Mouse (Mus musculus) heart, postnatal 0 days (tissue): Measurements from ENCODE around the gene Igsf3. TPM values are rescaled to one million over a fixed set of nuclear protein-coding genes. Genes with fewer than 3 reads are reported as not detected.

Experiments
- ATAC-seq: fragments of 200-750 bp; cut with Nextera tagmentation; 2 replicates; pipeline ENCODE4 v1.8.0; 2017; ENCODE audit warnings: low read depth, moderate number of reproducible peaks, moderate library complexity; ENCODE audit not compliant: insufficient read depth
- DNase-seq: peaks from one replicate; pipeline ENCODE4 v3.0.0-alpha.2; 2016; ENCODE audit warnings: low spot score
- H3K27ac ChIP-seq: fragments of 300-500 bp; sonication (generic); 2 replicates; pipeline ENCODE4 v1.5.1; 2014; ENCODE audit warnings: low read depth, mild to moderate bottlenecking
- H3K27me3 ChIP-seq: fragments of 300-500 bp; sonication (generic); 2 replicates; pipeline ENCODE4 v1.6.1; 2014; ENCODE audit warnings: low read length, mixed read lengths; ENCODE audit not compliant: control insufficient read depth, insufficient read depth
- H3K36me3 ChIP-seq: fragments of 300-500 bp; sonication (generic); replicated peaks from 2 replicates; pipeline ENCODE4 v1.6.1; 2014; ENCODE audit warnings: low read length, mixed read lengths; ENCODE audit not compliant: control insufficient read depth, insufficient read depth
- H3K4me1 ChIP-seq: fragments of 300-500 bp; sonication (generic); 2 replicates; pipeline ENCODE4 v1.6.1; 2014; ENCODE audit warnings: antibody characterized with exemption; ENCODE audit not compliant: control insufficient read depth, insufficient read depth
- H3K4me2 ChIP-seq: fragments of 300-500 bp; sonication (generic); 2 replicates; pipeline ENCODE4 v1.6.1; 2014; ENCODE audit warnings: low read depth, mild to moderate bottlenecking, low read length, moderate library complexity
- H3K4me3 ChIP-seq: fragments of 300-500 bp; sonication (generic); 2 replicates; pipeline ENCODE4 v1.5.1; 2014; ENCODE audit warnings: low read depth, low read length
- H3K9ac ChIP-seq: fragments of 300-500 bp; sonication (generic); replicated peaks from 2 replicates; pipeline ENCODE4 v1.6.1; 2014; ENCODE audit warnings: low read depth, low read length, mixed read lengths
- H3K9me3 ChIP-seq: fragments of 300-500 bp; sonication (generic); replicated peaks from 2 replicates; pipeline ENCODE4 v1.6.1; 2016; ENCODE audit warnings: low read length; ENCODE audit not compliant: control insufficient read depth
- CTCF ChIP-seq: IDR thresholded peaks from 2 replicates; pipeline ENCODE4 v1.5.1; 2016; ENCODE audit warnings: antibody characterized with exemption, control low read depth, low read depth
- EP300 ChIP-seq: IDR thresholded peaks from 2 replicates; pipeline ENCODE4 v1.6.1; 2016; ENCODE audit warnings: antibody characterized with exemption, low read depth
- WGBS: fragments of 180-500 bp; shearing (Covaris S2); extraction: QIAGEN DNeasy Blood & Tissue Kit; methylation state at CpG from one replicate; pipeline ENCODE4 v1.1.7; 2014; 5-methylcytosine and 5-hydroxymethylcytosine counted together
- polyA plus RNA-seq: library from polyadenylated mRNA; unstranded; fragments of >200 nt; fragmentation: Nextera tagmentation; extraction: Ambion mirVana; gene quantifications from 2 replicates; pipeline ENCODE4 v1.2.1, GENCODE M21; 2015
- total RNA-seq: library from RNA; depleted of rRNA; stranded (reverse); fragments of >200 nt; gene quantifications from 2 replicates; pipeline ENCODE4 v1.2.3, GENCODE M21; 2014; ENCODE audit warnings: low replicate concordance

Igsf3 gene
- total and polyA plus RNA-seq, 2 experiments from 2014 or later, result 18.0 to 23.9 TPM

GRCm38 (mm10) chr3:101487436-101487835 lies 110.6 kb downstream of the Igsf3 start:
- DNase-seq, result no peak

GRCm38 (mm10) chr3:101488204-101488603 lies 111.3 kb downstream of the Igsf3 start:
- ATAC-seq (no peak), DNase-seq (no peak)
- H3K4me3 ChIP-seq, result no peak overlapping the region
- H3K9ac ChIP-seq, result no peak overlapping the region
- 74% methylated on average over 7 of the region's 7 CpGs for WGBS
- no peaks in the 10 kb centered on the region for H3K9me3 ChIP-seq
- TF ChIP-seq EP300 (no peak), CTCF (no peak)
- H3K27ac ChIP-seq, result no peak overlapping the region
- no peaks in the 10 kb centered on the region for H3K4me1 ChIP-seq
- no peaks in the 10 kb centered on the region for H3K27me3 ChIP-seq
- H3K36me3 ChIP-seq, result no peaks in the 10 kb centered on the region
- no peak overlapping the region for H3K4me2 ChIP-seq

More at GRCm38 (mm10) chr3:101487436-101487835, 110.6 kb downstream of the Igsf3 start:
- Histone ChIP-seq H3K4me2 (no peak overlapping the region), H3K9ac (no peak overlapping the region), H3K4me1 (no peaks in the 10 kb centered on the region), H3K27ac (no peak overlapping the region), H3K9me3 (no peaks in the 10 kb centered on the region), H3K4me3 (no peak overlapping the region), H3K36me3 (no peaks in the 10 kb centered on the region), H3K27me3 (no peaks in the 10 kb centered on the region)
- no peak for TF ChIP-seq CTCF
- TF ChIP-seq EP300, result no peak
- no peak for ATAC-seq
- 75% methylated on average over 5 of the region's 5 CpGs for WGBS

- 84% methylated on average over 9 of the region's 9 CpGs for WGBS
- Histone ChIP-seq H3K36me3 (no peaks in the 10 kb centered on the region), H3K9me3 (no peaks in the 10 kb centered on the region), H3K4me1 (no peaks in the 10 kb centered on the region), H3K4me2 (no peak overlapping the region), H3K4me3 (no peak overlapping the region), H3K9ac (no peak overlapping the region), H3K27ac (no peak overlapping the region), H3K27me3 (no peaks in the 10 kb centered on the region)
- TF ChIP-seq EP300, result no peak
- TF ChIP-seq CTCF, result no peak
- DNase-seq, result no peak
- no peak for ATAC-seq
These were observed 113.6 kb downstream of the Igsf3 start for GRCm38 (mm10) chr3:101490515-101490914.

- H3K9me3 ChIP-seq, result no peaks in the 10 kb centered on the region
- no peak overlapping the region for H3K4me2 ChIP-seq
- ATAC-seq, result no peak
- no peaks in the 10 kb centered on the region for H3K36me3 ChIP-seq
- no peak overlapping the region for H3K4me3 ChIP-seq
- H3K4me1 ChIP-seq, result no peaks in the 10 kb centered on the region
- no peaks in the 10 kb centered on the region for H3K27me3 ChIP-seq
- TF ChIP-seq CTCF, result no peak
- TF ChIP-seq EP300, result no peak
- 75% methylated on average over 6 of the region's 6 CpGs for WGBS
- H3K9ac ChIP-seq, result no peak overlapping the region
- H3K27ac ChIP-seq, result no peak overlapping the region
- no peak for DNase-seq
These were observed 116.0 kb downstream of the Igsf3 start for GRCm38 (mm10) chr3:101492908-101493307.

- TF ChIP-seq CTCF (peak; percentile 97), EP300 (no peak)
- no peak overlapping the region for H3K4me3 ChIP-seq
- H3K36me3 ChIP-seq, result no peaks in the 10 kb centered on the region
- no peak overlapping the region for H3K9ac ChIP-seq
- no peaks in the 10 kb centered on the region for H3K9me3 ChIP-seq
- H3K27ac ChIP-seq, result peak overlapping the region; percentile 44; the same call in 1 of the 2 replicates
- DNase-seq, result peak; percentile 82
- ATAC-seq, result peak; percentile 81
- H3K27me3 ChIP-seq, result no peaks in the 10 kb centered on the region
- H3K4me2 ChIP-seq, result peak overlapping the region; percentile 35
- WGBS, result 34% methylated on average over 10 of the region's 10 CpGs
- H3K4me1 ChIP-seq, result no peaks in the 10 kb centered on the region
These were observed 117.1 kb downstream of the Igsf3 start for GRCm38 (mm10) chr3:101493937-101494459.

- WGBS, result 87% methylated on average over 10 of the region's 10 CpGs
- TF ChIP-seq EP300 (no peak), CTCF (no peak)
- DNase-seq, result no peak
- no peaks in the 10 kb centered on the region for H3K9me3 ChIP-seq
- H3K4me3 ChIP-seq, result no peak overlapping the region
- H3K27me3 ChIP-seq, result no peaks in the 10 kb centered on the region
- H3K4me1 ChIP-seq, result peaks cover 13% of the 10 kb centered on the region
- H3K9ac ChIP-seq, result no peak overlapping the region
- no peaks in the 10 kb centered on the region for H3K36me3 ChIP-seq
- no peak for ATAC-seq
- no peak overlapping the region for H3K4me2 ChIP-seq
- H3K27ac ChIP-seq, result no peak overlapping the region; the same call in 1 of the 2 replicates
These were observed 120.6 kb downstream of the Igsf3 start for GRCm38 (mm10) chr3:101497432-101498030.
